ENCODE assay signal across 16 mouse cellular contexts in the genomic region with DNA sequence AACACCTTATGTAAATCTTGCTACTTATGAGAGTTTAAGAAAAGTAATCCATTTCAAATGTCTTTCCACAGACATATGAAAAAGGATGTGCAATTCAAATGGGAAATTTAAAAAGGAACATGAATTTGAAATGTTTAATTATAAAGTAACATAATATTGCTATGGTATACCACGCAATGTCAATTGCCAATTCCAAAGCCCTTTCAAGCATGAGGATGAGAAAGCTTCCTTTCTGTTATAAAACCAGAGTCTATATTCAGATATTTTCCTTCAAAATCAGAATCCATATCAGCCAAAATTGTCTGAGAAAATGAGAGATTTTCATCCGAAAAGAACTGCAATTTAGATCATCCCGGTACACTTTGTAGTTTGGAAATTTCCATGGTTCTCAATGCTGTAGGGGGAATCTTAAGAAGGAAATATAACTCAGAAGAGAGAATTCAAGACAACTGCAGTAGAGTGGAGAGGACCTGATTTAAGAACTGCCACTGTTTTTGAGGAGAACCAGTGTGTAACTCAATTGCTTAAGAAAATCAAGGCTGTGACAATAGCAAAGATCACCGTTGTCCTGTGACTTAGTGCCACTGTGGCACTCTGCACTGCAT.
"Had no signal": no experiment of that assay in that cellular context is flagged by ENCODE, and none has a peak within 500 bp of the region (broad histone marks: within the 10 kb centered on the region; RNA-seq: fewer than 3 reads in every experiment).

No protein-coding gene starts in this region.

- H3K4me3 ChIP-seq: neural tube, embryonic 13.5 days; neural tube, embryonic 15.5 days; stomach, embryonic 15.5 days had no signal

- H3K27ac ChIP-seq: neural tube, embryonic 13.5 days; neural tube, embryonic 15.5 days; stomach, embryonic 15.5 days; stomach, postnatal 0 days had no signal

- DNase-seq: retina, postnatal 1 day; right cerebral cortex, adult 18-20 months; right cerebral cortex, postnatal 14 days; right cerebral cortex, postnatal 25 days; right cerebral cortex, postnatal 4 days; spleen, adult 18-20 months; thymus, adult 18-20 months; thymus, adult 2 months; thymus, postnatal 14 days; thymus, postnatal 25 days; thymus, postnatal 36 days; thymus, postnatal 4 days had no signal
